Mouse (Mus musculus) small intestine, adult 2 months (tissue): Measurements from ENCODE around the gene Psmg1.

Experiments
- CTCF ChIP-seq: fragments of 200-500 bp; IDR thresholded peaks from 2 replicates; pipeline ENCODE4 v1.5.1; 2012; ENCODE audit warnings: low read depth, mild to moderate bottlenecking, control low read depth, inconsistent platforms, low read length, moderate library complexity, mixed read lengths; ENCODE audit not compliant: insufficient replicate concordance, insufficient read length; ENCODE audit errors: extremely low read depth
- POLR2A ChIP-seq: fragments of 200-500 bp; IDR thresholded peaks from 2 replicates; pipeline ENCODE4 v1.6.1; 2012; ENCODE audit warnings: low read depth, mild to moderate bottlenecking, control low read depth, inconsistent platforms, low read length, moderate library complexity

DNA sequence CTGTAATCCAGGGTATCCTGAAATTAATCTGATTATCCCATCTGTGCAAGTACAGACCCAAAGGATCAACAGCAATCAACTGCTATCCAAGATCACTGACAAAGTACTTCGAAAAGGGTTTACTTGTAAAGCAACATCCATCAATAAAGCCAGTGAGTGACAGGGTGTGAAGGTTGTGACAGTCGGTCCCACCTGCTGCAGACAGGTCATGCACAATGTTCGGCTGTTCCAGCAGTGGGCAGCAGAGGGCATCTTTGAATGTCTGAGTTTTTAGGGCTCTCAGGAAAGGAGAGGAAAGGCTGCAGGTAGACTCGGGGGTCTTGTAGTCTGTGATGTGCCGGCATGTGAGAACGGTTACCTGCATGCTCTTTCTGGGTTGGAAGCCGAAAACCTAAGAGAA, 7.2 kb downstream of the Psmg1 start:
- TF ChIP-seq CTCF (peak; percentile 45; the same call in 1 of the 2 replicates), POLR2A (no peak)
